Mouse (Mus musculus): ENCODE measurements around the gene Nav2. TPM values are rescaled to one million over a fixed set of nuclear protein-coding genes. Genes with fewer than 3 reads are reported as not detected.
A peak's percentile ranks its signal among the peaks of the same experiment; 100 is the strongest.

Gene Nav2
- polyA plus RNA-seq, 1 experiment, result 4.4 TPM

DNA sequence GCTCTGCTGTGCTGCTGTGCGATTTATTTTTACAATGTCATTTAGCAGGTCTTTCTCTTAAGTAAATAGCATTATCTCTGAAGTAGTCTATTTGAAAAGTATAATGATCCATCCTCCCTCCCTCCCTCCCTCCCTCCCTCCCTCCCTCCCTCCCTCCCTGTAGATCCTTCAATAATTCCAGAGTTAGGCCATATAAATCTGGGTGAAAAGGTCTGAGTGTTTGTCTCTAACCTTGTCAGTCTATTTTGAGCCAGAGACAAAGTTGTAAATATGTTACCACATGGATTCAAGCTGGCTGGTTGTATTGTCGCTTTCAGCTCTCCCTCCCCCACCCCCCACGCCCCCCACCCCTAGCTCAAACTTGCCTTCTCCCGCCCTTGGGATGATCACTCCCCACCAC, 619.4 kb downstream of the Nav2 start:
- WGBS, result 16% methylated on average over 4 of the region's 4 CpGs
- DNase-seq (ENCODE audit: low read depth, low spot score), result no peak

DNA sequence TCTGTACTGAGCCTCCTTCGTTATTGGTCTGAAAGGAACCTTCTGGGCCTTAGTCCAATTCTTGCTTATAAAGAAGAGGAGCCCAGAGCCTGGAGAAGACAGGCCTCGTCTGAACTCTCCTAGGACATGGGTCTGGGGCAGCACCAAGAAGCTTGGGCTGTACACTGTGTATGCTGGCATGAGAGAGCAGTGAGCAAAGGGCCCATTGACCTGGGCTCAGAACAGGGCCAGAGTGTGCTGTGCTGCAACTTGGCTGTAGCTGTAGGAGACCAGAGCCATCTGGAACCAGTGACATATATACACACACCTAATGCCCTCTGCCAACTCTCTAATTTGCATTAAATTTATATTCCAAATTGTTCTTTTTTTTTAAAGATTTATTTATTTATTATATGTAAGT, 621.0 kb downstream of the Nav2 start:
- no peak for DNase-seq (ENCODE audit: low read depth, low spot score)
- 70% methylated on average over 2 of the region's 2 CpGs for WGBS

- no peak for DNase-seq (ENCODE audit: low read depth, low spot score)
- WGBS, result 69% methylated on average over 8 of the region's 8 CpGs
These were observed 625.1 kb downstream of the Nav2 start for GRCm38 (mm10) chr7:49533571-49533970.

GRCm38 (mm10) chr7:49534208-49534607, 625.7 kb downstream of the Nav2 start:
- no peak for DNase-seq (ENCODE audit: low read depth, low spot score)
- WGBS, result 86% methylated on average over 6 of the region's 6 CpGs

GRCm38 (mm10) chr7:49538360-49538759, 629.8 kb downstream of the Nav2 start:
- peak; percentile 72 for DNase-seq (ENCODE audit: low read depth, low spot score)
- WGBS, result 30% methylated on average over 5 of the region's 5 CpGs

GRCm38 (mm10) chr7:49540181-49540580, 631.7 kb downstream of the Nav2 start:
- WGBS, result 97% methylated on average over 9 of the region's 9 CpGs
- no peak for DNase-seq (ENCODE audit: low read depth, low spot score)

- no peak for DNase-seq (ENCODE audit: low read depth, low spot score)
- 86% methylated on average over 3 of the region's 3 CpGs for WGBS
These were observed 633.6 kb downstream of the Nav2 start for GRCm38 (mm10) chr7:49542135-49542534.

- DNase-seq (ENCODE audit: low read depth, low spot score), result no peak
- WGBS, result 70% methylated on average over 11 of the region's 11 CpGs
These were observed 636.5 kb downstream of the Nav2 start for GRCm38 (mm10) chr7:49544775-49545705.

DNA sequence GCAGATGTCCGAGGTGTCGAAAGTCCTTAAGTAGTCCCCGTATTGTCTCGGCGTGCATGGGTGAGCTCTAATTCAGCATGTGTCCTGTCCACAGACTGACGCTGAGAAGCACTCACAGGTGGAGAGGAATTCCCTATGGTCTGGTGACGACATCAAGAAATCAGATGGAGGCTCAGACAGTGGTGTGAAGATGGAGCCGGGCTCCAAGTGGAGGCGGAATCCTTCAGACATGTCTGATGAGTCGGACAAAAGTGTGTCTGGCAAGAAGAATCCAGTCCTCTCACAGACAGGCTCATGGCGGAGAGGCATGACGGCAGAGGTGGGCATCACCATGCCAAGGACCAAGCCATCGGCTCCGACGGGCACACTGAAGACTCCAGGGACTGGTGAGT, 637.2 kb downstream of the Nav2 start:
- DNase-seq (ENCODE audit: low read depth, low spot score), result no peak
- 93% methylated on average over 15 of the region's 15 CpGs for WGBS

DNA sequence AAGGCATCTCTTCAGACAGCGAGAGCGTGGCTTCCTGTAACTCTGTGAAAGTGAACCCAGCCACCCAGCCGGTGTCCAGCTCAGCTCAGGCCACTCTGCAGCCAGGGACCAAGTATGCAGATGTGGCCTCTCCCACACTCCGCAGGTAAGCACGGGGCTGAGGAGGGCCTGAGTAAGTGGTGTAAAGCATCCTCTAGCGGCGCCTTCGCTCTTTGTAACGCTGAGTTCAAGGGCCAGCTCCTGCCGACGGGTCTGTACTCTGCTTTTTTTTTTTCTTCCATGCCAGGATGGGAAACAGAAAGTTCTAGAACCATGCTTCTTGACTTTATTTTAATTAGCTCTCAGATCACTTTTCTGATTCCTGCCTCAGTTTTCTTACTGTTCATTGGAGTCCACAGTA, 639.9 kb downstream of the Nav2 start:
- 96% methylated on average over 11 of the region's 11 CpGs for WGBS
- no peak for DNase-seq (ENCODE audit: low read depth, low spot score)

DNA sequence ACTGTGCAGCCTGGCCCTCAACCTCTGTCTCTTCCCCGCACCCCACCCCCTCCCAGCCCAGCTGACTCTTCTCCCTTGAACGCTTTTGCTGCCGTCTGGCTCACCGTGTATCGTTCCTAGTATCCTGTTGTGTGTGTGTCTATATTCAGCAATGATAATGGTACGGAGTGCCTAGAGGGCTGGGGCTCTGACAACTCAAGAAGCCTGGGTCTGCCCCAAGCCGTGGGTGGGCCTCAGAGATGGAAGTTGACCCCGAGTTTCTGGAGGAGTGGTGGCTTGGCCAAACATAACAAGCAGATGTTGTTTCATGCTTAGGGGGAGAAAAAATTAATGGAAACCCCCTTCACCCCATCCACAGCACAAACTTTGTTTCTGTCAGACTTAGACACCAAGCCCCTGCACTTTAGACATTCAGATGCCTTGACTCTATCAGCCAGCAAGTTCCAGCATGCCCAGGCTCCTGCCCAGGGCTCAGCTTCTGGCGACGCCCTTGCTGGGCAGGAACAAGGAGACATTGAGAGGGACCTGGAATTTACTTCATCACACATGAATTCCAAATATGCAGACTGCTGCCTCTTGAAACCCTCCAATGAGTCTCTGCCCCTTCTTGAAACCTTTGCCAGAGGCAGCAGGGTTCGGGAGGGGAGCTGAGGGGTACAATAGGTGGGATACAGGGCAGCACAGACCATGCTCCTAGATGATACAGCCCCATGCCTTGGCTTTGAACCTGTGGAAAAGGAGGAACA, 644.9 kb downstream of the Nav2 start:
- no peak for DNase-seq (ENCODE audit: low read depth, low spot score)
- 70% methylated on average over 11 of the region's 11 CpGs for whole genome bisulfite sequencing

DNA sequence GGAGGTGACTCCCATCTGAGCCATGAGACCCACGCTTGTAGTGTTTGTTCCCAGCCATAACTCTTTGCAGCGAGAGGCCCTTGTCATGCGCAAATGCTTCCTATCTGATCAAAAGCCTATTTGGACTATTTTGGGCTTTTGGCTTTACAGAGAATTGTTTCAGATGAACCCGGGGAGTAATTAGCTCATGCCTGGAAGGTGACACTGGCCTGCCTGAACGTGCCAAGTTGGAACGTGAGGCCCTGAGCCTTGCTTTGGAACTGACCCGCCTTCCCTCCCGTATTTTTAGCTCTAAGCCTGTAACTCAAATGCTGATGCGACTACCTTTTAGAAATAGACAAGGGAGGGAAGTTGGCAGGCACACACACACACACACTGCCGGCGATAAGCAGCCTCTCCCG, 649.7 kb downstream of the Nav2 start:
- no peak for DNase-seq (ENCODE audit: low read depth, low spot score)
- WGBS, result 81% methylated on average over 12 of the region's 12 CpGs

DNA sequence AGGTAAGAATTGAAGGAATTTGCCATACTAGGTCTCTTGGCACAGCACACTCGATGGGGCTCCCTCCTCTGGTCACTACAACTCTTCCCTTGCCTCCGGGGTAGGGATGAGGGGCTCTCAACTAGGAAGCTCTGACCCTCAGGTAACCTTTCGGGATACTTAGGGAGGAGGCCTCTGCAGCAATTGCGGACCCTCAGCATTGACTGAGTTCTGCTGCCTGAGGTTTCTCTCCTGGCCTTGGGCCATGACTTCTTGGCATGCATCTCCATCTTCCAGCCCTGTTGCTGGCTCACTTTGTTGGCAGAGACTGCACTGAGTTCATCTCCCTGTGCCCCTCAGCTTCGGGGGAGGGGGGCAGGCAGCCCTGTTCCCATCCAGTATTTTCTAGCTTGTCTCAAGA, 650.4 kb downstream of the Nav2 start:
- DNase-seq (ENCODE audit: low read depth, low spot score), result no peak
- WGBS, result 81% methylated on average over 5 of the region's 5 CpGs

DNA sequence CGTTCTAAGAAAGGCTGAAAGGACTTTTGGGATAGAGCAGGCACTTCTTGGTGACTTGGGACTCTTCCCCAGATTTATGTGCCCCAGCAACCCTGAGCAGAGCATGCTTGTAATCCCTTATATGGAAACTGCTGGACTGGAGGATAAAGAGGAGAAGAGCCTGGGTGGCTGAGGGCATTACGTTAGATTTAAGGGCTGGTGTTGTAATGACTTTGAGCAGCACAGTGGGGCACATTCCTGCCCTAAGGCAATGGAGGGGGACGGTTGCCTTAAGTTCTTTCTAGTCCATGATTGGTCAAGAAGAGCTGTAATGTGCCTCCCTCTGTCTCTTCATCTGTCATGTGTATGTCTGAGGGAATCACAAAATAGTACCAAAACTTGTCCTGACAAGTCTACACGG, 651.5 kb downstream of the Nav2 start:
- 76% methylated on average over 4 of the region's 4 CpGs for WGBS
- DNase-seq (ENCODE audit: low read depth, low spot score), result no peak

DNA sequence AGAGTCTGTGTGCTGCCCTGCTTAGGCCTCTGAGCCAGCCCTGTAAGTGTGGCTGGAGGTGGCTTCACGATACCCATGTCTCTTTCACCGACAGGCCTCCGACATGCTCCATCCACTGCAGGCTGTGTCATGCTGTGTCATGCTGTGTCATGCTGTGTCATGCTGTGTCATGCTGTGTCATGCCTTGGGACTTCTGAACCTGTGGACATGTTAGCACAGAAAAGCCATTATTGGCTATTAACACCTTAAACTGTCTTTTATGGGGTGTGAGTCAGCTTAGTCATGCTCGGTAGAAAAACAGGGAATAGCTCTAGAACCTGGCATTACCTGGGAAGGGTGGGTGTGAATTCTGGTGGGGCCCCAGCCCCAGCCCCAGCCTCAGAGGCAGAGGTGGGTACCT, 653.9 kb downstream of the Nav2 start:
- WGBS, result 77% methylated on average over 4 of the region's 4 CpGs
- no peak for DNase-seq (ENCODE audit: low read depth, low spot score)

- DNase-seq (ENCODE audit: low read depth, low spot score), result no peak
- 77% methylated on average over 8 of the region's 8 CpGs for WGBS
These were observed 654.3 kb downstream of the Nav2 start for GRCm38 (mm10) chr7:49562851-49563250.

- WGBS, result 89% methylated on average over 11 of the region's 11 CpGs
- no peak for DNase-seq (ENCODE audit: low read depth, low spot score)
These were observed 656.6 kb downstream of the Nav2 start for GRCm38 (mm10) chr7:49565084-49565483.

DNA sequence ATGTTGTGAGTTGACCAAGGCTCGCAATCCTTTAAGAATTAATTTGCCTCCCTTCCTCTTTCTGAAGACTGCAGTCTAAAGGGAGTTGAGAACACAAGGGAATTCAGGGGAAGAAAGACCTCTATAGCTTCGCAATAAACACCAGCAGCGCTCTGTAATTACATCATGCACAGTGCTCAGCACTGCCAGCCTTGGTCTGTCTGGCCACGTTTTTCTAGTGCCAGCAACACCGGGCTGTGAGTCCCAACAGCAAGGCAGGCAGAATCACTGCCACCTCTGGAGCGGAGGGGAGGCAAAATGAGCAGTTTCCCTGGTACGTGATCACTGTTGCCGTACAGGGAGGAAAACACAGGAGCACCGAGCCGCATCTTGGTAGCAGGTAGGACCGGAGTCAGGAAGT, 657.3 kb downstream of the Nav2 start:
- no peak for DNase-seq (ENCODE audit: low read depth, low spot score)
- 89% methylated on average over 11 of the region's 11 CpGs for whole genome bisulfite sequencing

DNA sequence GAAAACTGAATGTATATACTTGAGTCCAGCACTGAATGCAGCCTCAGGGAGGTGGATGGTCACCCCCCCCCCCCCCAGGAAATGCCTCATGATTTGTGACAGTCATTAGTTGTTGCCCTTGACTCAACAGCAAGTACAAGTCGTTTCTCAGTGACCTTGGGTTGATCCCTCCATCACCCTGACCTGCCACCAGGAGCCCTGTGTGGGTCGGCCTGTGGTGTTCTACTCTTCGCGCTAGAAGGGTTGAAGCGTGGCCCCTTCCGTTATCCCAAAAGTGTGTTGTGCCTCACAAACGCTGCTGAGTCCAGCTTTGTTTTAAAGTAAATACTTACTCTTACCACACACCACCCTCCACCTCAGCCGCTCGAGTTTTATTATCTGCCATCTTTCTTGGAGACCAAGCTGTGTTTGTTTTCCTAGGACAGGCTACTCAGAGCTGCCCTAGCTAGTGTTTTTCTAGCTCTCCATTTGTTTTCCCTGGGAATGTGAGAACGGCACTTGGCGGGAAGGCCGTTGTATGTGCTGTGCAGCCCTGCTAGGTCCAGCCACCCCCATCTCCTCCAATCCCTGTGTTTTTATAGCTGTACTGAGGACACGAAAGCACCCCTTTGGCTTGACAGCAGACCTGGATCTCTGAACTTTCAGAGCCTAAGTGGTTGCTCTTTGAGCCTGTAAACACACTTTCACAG, 659.0 kb downstream of the Nav2 start:
- 69% methylated on average over 13 of the region's 13 CpGs for WGBS
- no peak for DNase-seq (ENCODE audit: low read depth, low spot score)

- 94% methylated on average over 7 of the region's 7 CpGs for WGBS
- DNase-seq (ENCODE audit: low read depth, low spot score), result no peak
These were observed 661.1 kb downstream of the Nav2 start for GRCm38 (mm10) chr7:49569646-49570045.

All from large intestine, adult 2 months (tissue).